Mouse (Mus musculus): ENCODE data around the gene Uba5.

Gene Uba5

GRCm38 (mm10) chr9:104063244-104063961, 469 bp upstream of the Uba5 start, which contains the start of gene Acad11:
Acad11 (plus strand) TSS chr9:104063377.
- DNase-seq (ENCODE audit: extremely low read depth, low read depth), result peak; percentile 86

GRCm38 (mm10) chr9:104051028-104051427, 11.9 kb downstream of the Uba5 start:
- DNase-seq (ENCODE audit: extremely low read depth, low read depth), result no peak

- DNase-seq (ENCODE audit: extremely low read depth, low read depth), result no peak
Observed at GRCm38 (mm10) chr9:104043676-104044075, 19.3 kb downstream of the Uba5 start.

GRCm38 (mm10) chr9:104040362-104040761, 22.6 kb downstream of the Uba5 start, which contains the start of gene Gm28305:
Gm28305 (plus strand) TSS chr9:104040662.
- no peak for DNase-seq (ENCODE audit: extremely low read depth, low read depth)

- no peak for DNase-seq (ENCODE audit: extremely low read depth, low read depth)
Observed at GRCm38 (mm10) chr9:104039742-104040141, 23.2 kb downstream of the Uba5 start.

GRCm38 (mm10) chr9:104039031-104039695, 23.8 kb downstream of the Uba5 start:
- DNase-seq (ENCODE audit: extremely low read depth, low read depth), result no peak

GRCm38 (mm10) chr9:104038266-104038665, 24.7 kb downstream of the Uba5 start:
- DNase-seq (ENCODE audit: extremely low read depth, low read depth), result no peak

GRCm38 (mm10) chr9:104035261-104036015, 27.5 kb downstream of the Uba5 start:
- DNase-seq (ENCODE audit: extremely low read depth, low read depth), result peak; percentile 26

- DNase-seq (ENCODE audit: extremely low read depth, low read depth), result no peak
Observed at GRCm38 (mm10) chr9:104034718-104035117, 28.2 kb downstream of the Uba5 start.

GRCm38 (mm10) chr9:104034231-104034630, 28.7 kb downstream of the Uba5 start:
- DNase-seq (ENCODE audit: extremely low read depth, low read depth), result no peak

GRCm38 (mm10) chr9:104029861-104030260, 33.1 kb downstream of the Uba5 start:
- no peak for DNase-seq (ENCODE audit: extremely low read depth, low read depth)

GRCm38 (mm10) chr9:104027186-104027585, 35.7 kb downstream of the Uba5 start:
- DNase-seq (ENCODE audit: extremely low read depth, low read depth), result no peak

- DNase-seq (ENCODE audit: extremely low read depth, low read depth), result no peak
Observed at GRCm38 (mm10) chr9:104021026-104021425, 41.9 kb downstream of the Uba5 start.

GRCm38 (mm10) chr9:104014526-104014925, 48.4 kb downstream of the Uba5 start:
- no peak for DNase-seq (ENCODE audit: extremely low read depth, low read depth)

- peak; percentile 54 for DNase-seq (ENCODE audit: extremely low read depth, low read depth)
Observed at GRCm38 (mm10) chr9:104002913-104003330, 60.0 kb downstream of the Uba5 start.

GRCm38 (mm10) chr9:104001921-104002859, 60.7 kb downstream of the Uba5 start, which contains the start of gene Nphp3:
Nphp3 (plus strand) TSS chr9:104002544.
- DNase-seq (ENCODE audit: extremely low read depth, low read depth), result peak; percentile 94

GRCm38 (mm10) chr9:104000601-104001000, 62.3 kb downstream of the Uba5 start:
- no peak for DNase-seq (ENCODE audit: extremely low read depth, low read depth)

Measured in MEL-GATA-1-ER (cell line).